Mouse (Mus musculus): ENCODE data around the gene Enkd1. TPM values are rescaled to one million over a fixed set of nuclear protein-coding genes. Genes with fewer than 3 reads are reported as not detected.

Gene Enkd1
- polyA plus RNA-seq, 1 experiment, result 4.3 TPM

- 95% methylated on average over 35 of the region's 35 CpGs for WGBS
- peaks cover 32% of the 10 kb centered on the region for H3K36me3 ChIP-seq (ENCODE audit: control insufficient read depth, insufficient read depth, low read length)
- H3K4me1 ChIP-seq (ENCODE audit: control insufficient read depth, insufficient read depth, insufficient read length), result no peaks in the 10 kb centered on the region; the same call in 1 of the 2 replicates
- TF ChIP-seq CTCF (IDR thresholded peaks at IDR 0.05; ENCODE audit: extremely low read depth, insufficient read depth, insufficient read length, insufficient replicate concordance) (no peak), POLR2A (IDR thresholded peaks at IDR 0.05; ENCODE audit: low read depth, low read length) (no peak)
- DNase-seq (ENCODE audit: low read depth in 1 of 2, low spot score in 2 of 2), result no peak
- no peaks in the 10 kb centered on the region for H3K27me3 ChIP-seq (ENCODE audit: control insufficient read depth, insufficient read depth, low read length)
- no peak overlapping the region for H3K4me3 ChIP-seq (ENCODE audit: extremely low read depth, insufficient read depth, insufficient read length)
- no peak overlapping the region for H3K27ac ChIP-seq (ENCODE audit: insufficient read depth, low read length)
Observed at GRCm38 (mm10) chr8:105689256-105689982, 18.6 kb downstream of the Enkd1 start.

GRCm38 (mm10) chr8:105688242-105688752 lies 19.7 kb downstream of the Enkd1 start:
- H3K4me3 ChIP-seq (ENCODE audit: extremely low read depth, insufficient read depth, insufficient read length), result no peak overlapping the region
- TF ChIP-seq CTCF (IDR thresholded peaks at IDR 0.05; ENCODE audit: extremely low read depth, insufficient read depth, insufficient read length, insufficient replicate concordance), result no peak
- TF ChIP-seq POLR2A (IDR thresholded peaks at IDR 0.05; ENCODE audit: low read depth, low read length), result no peak
- no peak for DNase-seq (ENCODE audit: low read depth in 1 of 2, low spot score in 2 of 2)
- no peaks in the 10 kb centered on the region; the same call in 1 of the 2 replicates for H3K4me1 ChIP-seq (ENCODE audit: control insufficient read depth, insufficient read depth, insufficient read length)
- 82% methylated on average over 14 of the region's 14 CpGs for WGBS
- H3K27ac ChIP-seq (ENCODE audit: insufficient read depth, low read length), result no peak overlapping the region
- no peaks in the 10 kb centered on the region for H3K27me3 ChIP-seq (ENCODE audit: control insufficient read depth, insufficient read depth, low read length)
- peaks cover 25% of the 10 kb centered on the region for H3K36me3 ChIP-seq (ENCODE audit: control insufficient read depth, insufficient read depth, low read length)

GRCm38 (mm10) chr8:105687512-105687911 lies 20.5 kb downstream of the Enkd1 start:
- TF ChIP-seq CTCF (IDR thresholded peaks at IDR 0.05; ENCODE audit: extremely low read depth, insufficient read depth, insufficient read length, insufficient replicate concordance) (no peak), POLR2A (IDR thresholded peaks at IDR 0.05; ENCODE audit: low read depth, low read length) (no peak)
- no peaks in the 10 kb centered on the region; the same call in 1 of the 2 replicates for H3K4me1 ChIP-seq (ENCODE audit: control insufficient read depth, insufficient read depth, insufficient read length)
- peaks cover 20% of the 10 kb centered on the region for H3K36me3 ChIP-seq (ENCODE audit: control insufficient read depth, insufficient read depth, low read length)
- 86% methylated on average over 8 of the region's 8 CpGs for WGBS
- no peak for DNase-seq (ENCODE audit: low read depth in 1 of 2, low spot score in 2 of 2)
- H3K27me3 ChIP-seq (ENCODE audit: control insufficient read depth, insufficient read depth, low read length), result no peaks in the 10 kb centered on the region
- no peak overlapping the region for H3K4me3 ChIP-seq (ENCODE audit: extremely low read depth, insufficient read depth, insufficient read length)
- H3K27ac ChIP-seq (ENCODE audit: insufficient read depth, low read length), result no peak overlapping the region

- TF ChIP-seq POLR2A (IDR thresholded peaks at IDR 0.05; ENCODE audit: low read depth, low read length), result no peak
- TF ChIP-seq CTCF (IDR thresholded peaks at IDR 0.05; ENCODE audit: extremely low read depth, insufficient read depth, insufficient read length, insufficient replicate concordance), result no peak
- H3K36me3 ChIP-seq (ENCODE audit: control insufficient read depth, insufficient read depth, low read length), result peaks cover 17% of the 10 kb centered on the region; the same call in 1 of the 2 replicates
- 13% methylated on average over 6 of the region's 6 CpGs for WGBS
- no peaks in the 10 kb centered on the region for H3K27me3 ChIP-seq (ENCODE audit: control insufficient read depth, insufficient read depth, low read length)
- no peaks in the 10 kb centered on the region; the same call in 1 of the 2 replicates for H3K4me1 ChIP-seq (ENCODE audit: control insufficient read depth, insufficient read depth, insufficient read length)
- no peak for DNase-seq (ENCODE audit: low read depth in 1 of 2, low spot score in 2 of 2)
- H3K4me3 ChIP-seq (ENCODE audit: extremely low read depth, insufficient read depth, insufficient read length), result peak overlapping the region; percentile 63; the same call in 1 of the 2 replicates
- H3K27ac ChIP-seq (ENCODE audit: insufficient read depth, low read length), result peak overlapping the region; percentile 93
Observed at GRCm38 (mm10) chr8:105686551-105686950, 21.5 kb downstream of the Enkd1 start.

- peak; percentile 63 to 86 for DNase-seq (ENCODE audit: low read depth in 1 of 2, low spot score in 2 of 2)
- H3K36me3 ChIP-seq (ENCODE audit: control insufficient read depth, insufficient read depth, low read length), result peaks cover 18% of the 10 kb centered on the region
- 2% methylated on average over 26 of the region's 26 CpGs for WGBS
Observed at GRCm38 (mm10) chr8:105685796-105686308, 22.2 kb downstream of the Enkd1 start, which contains the start of gene Carmil2. TSS of gene Carmil2 (plus strand) at chr8:105686274.

GRCm38 (mm10) chr8:105685325-105685724 lies 22.7 kb downstream of the Enkd1 start:
- Histone ChIP-seq H3K4me1 (ENCODE audit: control insufficient read depth, insufficient read depth, insufficient read length) (no peaks in the 10 kb centered on the region; the same call in 1 of the 2 replicates), H3K27me3 (ENCODE audit: control insufficient read depth, insufficient read depth, low read length) (no peaks in the 10 kb centered on the region), H3K36me3 (ENCODE audit: control insufficient read depth, insufficient read depth, low read length) (peaks cover 19% of the 10 kb centered on the region), H3K4me3 (ENCODE audit: extremely low read depth, insufficient read depth, insufficient read length) (peak overlapping the region; percentile 63; the same call in 1 of the 2 replicates), H3K27ac (ENCODE audit: insufficient read depth, low read length) (peak overlapping the region; percentile 93)
- DNase-seq (ENCODE audit: low read depth in 1 of 2, low spot score in 2 of 2), result no peak
- 47% methylated on average over 7 of the region's 7 CpGs for WGBS
- TF ChIP-seq POLR2A (IDR thresholded peaks at IDR 0.05; ENCODE audit: low read depth, low read length) (no peak), CTCF (IDR thresholded peaks at IDR 0.05; ENCODE audit: extremely low read depth, insufficient read depth, insufficient read length, insufficient replicate concordance) (no peak)

More at GRCm38 (mm10) chr8:105685796-105686308, 22.2 kb downstream of the Enkd1 start, which contains the start of gene Carmil2:
- Histone ChIP-seq H3K27ac (ENCODE audit: insufficient read depth, low read length) (peak within 1 kb of the TSS; percentile 93), H3K4me1 (ENCODE audit: control insufficient read depth, insufficient read depth, insufficient read length) (no peaks in the 10 kb centered on the region; the same call in 1 of the 2 replicates), H3K4me3 (ENCODE audit: extremely low read depth, insufficient read depth, insufficient read length) (peak within 1 kb of the TSS; percentile 63), H3K27me3 (ENCODE audit: control insufficient read depth, insufficient read depth, low read length) (no peaks in the 10 kb centered on the region)
- TF ChIP-seq CTCF (IDR thresholded peaks at IDR 0.05; ENCODE audit: extremely low read depth, insufficient read depth, insufficient read length, insufficient replicate concordance), result peak; percentile 85; the same call in 1 of the 2 replicates
- TF ChIP-seq POLR2A (IDR thresholded peaks at IDR 0.05; ENCODE audit: low read depth, low read length), result peak; percentile 66
